In the genomic region with DNA sequence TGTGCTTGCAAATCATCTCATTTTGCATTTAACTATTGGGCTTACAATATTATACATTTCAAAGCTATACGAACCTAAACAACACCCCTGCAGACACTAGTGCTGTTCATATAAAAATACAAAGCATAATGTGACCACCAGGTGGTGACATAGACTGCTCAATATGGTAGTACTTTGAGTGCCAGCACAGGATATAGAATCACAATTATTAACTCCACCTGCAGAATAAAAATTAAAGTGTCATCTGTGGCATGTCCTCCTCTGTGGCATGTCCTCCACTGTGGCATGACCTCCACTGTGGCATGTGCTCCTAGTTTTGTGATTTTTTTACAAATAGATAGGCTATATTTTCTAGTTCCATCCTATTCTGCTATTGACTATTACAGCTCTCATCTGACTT, we compare ENCODE assay signal across 10 mouse cellular contexts.
DNase-seq lines count a peak whose midpoint lies in the region; ATAC-seq and TF ChIP-seq lines count a peak whose summit lies in the region.
"Had no signal": no experiment of that assay in that cellular context is flagged by ENCODE, and none has a peak within 500 bp of the region (broad histone marks: within the 10 kb centered on the region; RNA-seq: fewer than 3 reads in every experiment).

No protein-coding gene starts in this region.

- H3K9ac ChIP-seq in hindbrain, embryonic 11.5 days (ENCODE audit: low read depth, low read length): no peak overlapping the region
- H3K9ac ChIP-seq in limb, embryonic 14.5 days (ENCODE audit: low read depth, low read length, severe bottlenecking): no peak overlapping the region
- H3K9ac ChIP-seq: embryonic facial prominence, embryonic 12.5 days; liver, embryonic 13.5 days had no signal

- in situ Hi-C loops in Patski (cut with MboI; ENCODE audit: low pct_unique_long_range_greater_than_20kb): loop anchor here (10.0 kb wide), 1 partner anchor 1217 kb away; no protein-coding TSS in a partner anchor

- TF ChIP-seq POLR2A in limb, embryonic 14.5 days (IDR thresholded peaks at IDR 0.05; ENCODE audit: borderline replicate concordance, extremely low read depth, insufficient read depth, insufficient read length): no peak
- TF ChIP-seq POLR2A in thymus, adult 2 months (IDR thresholded peaks at IDR 0.05; ENCODE audit: control insufficient read depth, extremely low read depth, insufficient read depth, low read length, poor library complexity): no peak

- no peaks in the 10 kb centered on the region for H3K27me3 ChIP-seq in hindbrain, embryonic 11.5 days (ENCODE audit: control insufficient read depth, insufficient read depth, low read length)
- no peaks in the 10 kb centered on the region for H3K27me3 ChIP-seq in hindbrain, embryonic 10.5 days (ENCODE audit: insufficient read depth, poor library complexity, severe bottlenecking)
- H3K27me3 ChIP-seq in Patski: no peaks in the 10 kb centered on the region
- no peaks in the 10 kb centered on the region for H3K27me3 ChIP-seq in limb, embryonic 14.5 days (ENCODE audit: control insufficient read depth, insufficient read depth, low read length)
- H3K27me3 ChIP-seq in thymus, adult 2 months (ENCODE audit: control insufficient read depth, insufficient read depth, low read length): no peaks in the 10 kb centered on the region
- H3K27me3 ChIP-seq: embryonic facial prominence, embryonic 12.5 days; liver, embryonic 13.5 days had no signal

- peak; percentile 30; the same call in 1 of the 2 replicates for ATAC-seq in hindbrain, embryonic 11.5 days (ENCODE audit: low FRiP score)
- ATAC-seq in Patski: no peak
- peak; percentile 82 to 87 for ATAC-seq in hematopoietic stem cell, adult 5-6 weeks (replicated peaks in 1 of 2; ENCODE audit: insufficient read depth in 1 of 2, low FRiP score in 2 of 2, low TSS enrichment in 1 of 2, low read depth in 1 of 2, poor library complexity in 2 of 2, severe bottlenecking in 2 of 2)
- peak; percentile 65; the same call in 1 of the 2 replicates for ATAC-seq in limb, embryonic 14.5 days (ENCODE audit: low FRiP score, low read depth)

- POLR2A ChIA-PET in Patski (lab: Charles Lee): no interaction called here

- no peak overlapping the region for H3K4me2 ChIP-seq in hindbrain, embryonic 11.5 days (replicated peaks; ENCODE audit: low read depth, low read length)
- no peak overlapping the region for H3K4me2 ChIP-seq in limb, embryonic 14.5 days (replicated peaks; ENCODE audit: low read depth, low read length, severe bottlenecking)
- H3K4me2 ChIP-seq: embryonic facial prominence, embryonic 12.5 days; liver, embryonic 13.5 days had no signal

- WGBS in hindbrain, embryonic 11.5 days: 91% methylated on average over 1 of the region's 1 CpGs
- 86% methylated on average over 1 of the region's 1 CpGs for WGBS in hindbrain, embryonic 10.5 days
- 35% methylated on average over 1 of the region's 1 CpGs for WGBS in limb, embryonic 14.5 days
- 47% methylated on average over 1 of the region's 1 CpGs for WGBS in thymus, adult 2 months

- peak; percentile 49 for DNase-seq in hindbrain, embryonic 11.5 days (ENCODE audit: low spot score)
- no peak for DNase-seq in hindbrain, embryonic 10.5 days (ENCODE audit: low spot score)
- peak; percentile 48 for DNase-seq in CD4-positive helper T cell, adult 2 months (ENCODE audit: low read depth, low spot score)
- DNase-seq in Patski (ENCODE audit: low read depth, low spot score): no peak
- DNase-seq in limb, embryonic 14.5 days (ENCODE audit: low spot score): peak; percentile 83
- peak; percentile 28 for DNase-seq in right cerebral cortex, postnatal 14 days
- DNase-seq in thymus, adult 2 months: no peak
- DNase-seq: liver, embryonic 13.5 days had no signal

- peak; percentile 50 for TF ChIP-seq CTCF in Patski (IDR thresholded peaks at IDR 0.05)
- TF ChIP-seq CTCF in thymus, adult 2 months (IDR thresholded peaks at IDR 0.05; ENCODE audit: borderline replicate concordance, control insufficient read depth, extremely low read depth, insufficient read depth, low read length, poor library complexity): no peak

- H3K4me3 ChIP-seq in hindbrain, embryonic 11.5 days (ENCODE audit: low read depth, low read length): no peak overlapping the region
- H3K4me3 ChIP-seq in hindbrain, embryonic 10.5 days: no peak overlapping the region
- H3K4me3 ChIP-seq in limb, embryonic 14.5 days (replicated peaks; ENCODE audit: low read length): no peak overlapping the region
- H3K4me3 ChIP-seq in thymus, adult 2 months (ENCODE audit: control insufficient read depth, insufficient read depth, low read length): no peak overlapping the region
- H3K4me3 ChIP-seq: embryonic facial prominence, embryonic 12.5 days; liver, embryonic 13.5 days had no signal

- CTCF ChIA-PET in Patski (lab: Charles Lee): interaction anchor here (0.8 to 2.7 kb wide), 16 partner anchors 9 to 1264 kb away, joined by 3 to 14 read pairs (median 4); no protein-coding TSS in a partner anchor

- no peaks in the 10 kb centered on the region for H3K9me3 ChIP-seq in hindbrain, embryonic 11.5 days (ENCODE audit: control insufficient read depth, low read length)
- H3K9me3 ChIP-seq in hindbrain, embryonic 10.5 days: no peaks in the 10 kb centered on the region
- no peaks in the 10 kb centered on the region for H3K9me3 ChIP-seq in limb, embryonic 14.5 days (ENCODE audit: control insufficient read depth, low read length)
- H3K9me3 ChIP-seq: embryonic facial prominence, embryonic 12.5 days; liver, embryonic 13.5 days had no signal

- H3K36me3 ChIP-seq in hindbrain, embryonic 11.5 days (ENCODE audit: control insufficient read depth, insufficient read depth, low read length): no peaks in the 10 kb centered on the region
- H3K36me3 ChIP-seq in hindbrain, embryonic 10.5 days: peaks cover 40% of the 10 kb centered on the region
- H3K36me3 ChIP-seq in limb, embryonic 14.5 days (ENCODE audit: control insufficient read depth, insufficient read depth, low read length): peaks cover 48% of the 10 kb centered on the region
- no peaks in the 10 kb centered on the region for H3K36me3 ChIP-seq in thymus, adult 2 months (ENCODE audit: control insufficient read depth, insufficient read depth, low read length)
- H3K36me3 ChIP-seq: liver, embryonic 13.5 days had no signal

- no peaks in the 10 kb centered on the region for H3K4me1 ChIP-seq in hindbrain, embryonic 11.5 days (replicated peaks; ENCODE audit: control insufficient read depth, insufficient read depth, low read length)
- H3K4me1 ChIP-seq in hindbrain, embryonic 10.5 days (replicated peaks): no peaks in the 10 kb centered on the region
- peaks cover 16% of the 10 kb centered on the region; the same call in 1 of the 2 replicates for H3K4me1 ChIP-seq in limb, embryonic 14.5 days (ENCODE audit: control insufficient read depth, insufficient read depth, low read length)
- H3K4me1 ChIP-seq in thymus, adult 2 months (replicated peaks; ENCODE audit: control insufficient read depth, insufficient read depth, low read length): no peaks in the 10 kb centered on the region
- H3K4me1 ChIP-seq: liver, embryonic 13.5 days had no signal

- H3K27ac ChIP-seq in hindbrain, embryonic 11.5 days (ENCODE audit: low read depth, low read length): no peak overlapping the region
- no peak overlapping the region for H3K27ac ChIP-seq in hindbrain, embryonic 10.5 days
- no peak overlapping the region for H3K27ac ChIP-seq in limb, embryonic 14.5 days (replicated peaks; ENCODE audit: low read depth, low read length)
- H3K27ac ChIP-seq in thymus, adult 2 months (ENCODE audit: control insufficient read depth, insufficient read depth, low read length): no peak overlapping the region
- H3K27ac ChIP-seq: liver, embryonic 13.5 days had no signal

Comparison
In these comparisons a context has a peak if more than half of its experiments do, and no peak if none do; other contexts are left out.
1. DNase-seq: peak in hindbrain, embryonic 11.5 days (single experiment), CD4-positive helper T cell, adult 2 months (single experiment), limb, embryonic 14.5 days (single experiment) and right cerebral cortex, postnatal 14 days (single experiment); none in hindbrain, embryonic 10.5 days (single experiment), Patski (single experiment) and thymus, adult 2 months (single experiment).